Mouse (Mus musculus): ENCODE results near the gene Sf3b4.

DNA sequence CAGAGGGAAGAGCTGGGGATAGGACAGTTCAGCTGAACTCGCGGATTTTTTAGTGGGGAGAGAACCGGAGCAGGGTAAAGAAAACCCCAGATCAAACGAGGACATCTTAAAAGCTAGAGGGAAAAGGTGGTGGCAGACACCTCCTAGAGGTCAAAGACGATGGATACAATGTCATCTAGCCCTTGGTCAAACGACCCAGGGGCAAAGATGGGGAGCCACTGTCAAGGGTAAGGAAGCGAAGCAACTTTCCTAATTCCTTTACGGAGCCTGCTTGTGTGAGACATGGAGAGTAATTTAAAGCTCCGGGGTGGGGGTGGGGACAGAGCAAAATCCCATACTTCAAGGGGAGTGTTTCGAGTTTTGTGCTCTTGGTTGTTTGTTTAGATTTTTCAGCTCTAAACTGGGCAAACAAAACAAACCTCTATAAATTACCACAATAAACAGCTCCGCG, 47.1 kb downstream of the Sf3b4 start:
- TF ChIP-seq CTCF (IDR thresholded peaks at IDR 0.05; ENCODE audit: low read depth) (peak; percentile 65), EP300 (IDR thresholded peaks at IDR 0.05; ENCODE audit: low read depth) (no peak)
